Mouse (Mus musculus): ENCODE data around the gene Gm49378. TPM values are rescaled to one million over a fixed set of nuclear protein-coding genes. Genes with fewer than 3 reads are reported as not detected.

Gm49378 gene
- polyA plus RNA-seq, 1 experiment from 2014 or later, result 1.1 TPM

DNA sequence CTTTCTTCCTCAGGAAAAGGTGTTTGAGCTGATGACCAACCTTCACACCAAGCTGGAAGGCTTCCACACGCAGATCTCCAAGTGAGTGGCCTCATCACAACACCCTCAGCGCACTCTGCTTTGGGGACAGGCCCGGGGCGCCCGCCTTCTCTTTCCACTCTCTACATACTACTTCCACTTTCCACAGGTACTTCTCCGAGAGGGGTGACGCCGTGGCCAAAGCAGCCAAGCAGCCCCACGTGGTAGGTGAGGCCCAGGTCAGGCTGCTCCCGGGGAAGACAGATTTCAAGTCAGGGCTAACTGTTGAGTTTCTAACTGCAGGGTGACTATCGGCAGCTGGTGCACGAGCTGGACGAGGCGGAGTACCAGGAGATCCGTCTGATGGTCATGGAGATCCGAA is 57.0 kb downstream of the Gm49378 start:
- WGBS, result 96% methylated on average over 16 of the region's 16 CpGs

DNA sequence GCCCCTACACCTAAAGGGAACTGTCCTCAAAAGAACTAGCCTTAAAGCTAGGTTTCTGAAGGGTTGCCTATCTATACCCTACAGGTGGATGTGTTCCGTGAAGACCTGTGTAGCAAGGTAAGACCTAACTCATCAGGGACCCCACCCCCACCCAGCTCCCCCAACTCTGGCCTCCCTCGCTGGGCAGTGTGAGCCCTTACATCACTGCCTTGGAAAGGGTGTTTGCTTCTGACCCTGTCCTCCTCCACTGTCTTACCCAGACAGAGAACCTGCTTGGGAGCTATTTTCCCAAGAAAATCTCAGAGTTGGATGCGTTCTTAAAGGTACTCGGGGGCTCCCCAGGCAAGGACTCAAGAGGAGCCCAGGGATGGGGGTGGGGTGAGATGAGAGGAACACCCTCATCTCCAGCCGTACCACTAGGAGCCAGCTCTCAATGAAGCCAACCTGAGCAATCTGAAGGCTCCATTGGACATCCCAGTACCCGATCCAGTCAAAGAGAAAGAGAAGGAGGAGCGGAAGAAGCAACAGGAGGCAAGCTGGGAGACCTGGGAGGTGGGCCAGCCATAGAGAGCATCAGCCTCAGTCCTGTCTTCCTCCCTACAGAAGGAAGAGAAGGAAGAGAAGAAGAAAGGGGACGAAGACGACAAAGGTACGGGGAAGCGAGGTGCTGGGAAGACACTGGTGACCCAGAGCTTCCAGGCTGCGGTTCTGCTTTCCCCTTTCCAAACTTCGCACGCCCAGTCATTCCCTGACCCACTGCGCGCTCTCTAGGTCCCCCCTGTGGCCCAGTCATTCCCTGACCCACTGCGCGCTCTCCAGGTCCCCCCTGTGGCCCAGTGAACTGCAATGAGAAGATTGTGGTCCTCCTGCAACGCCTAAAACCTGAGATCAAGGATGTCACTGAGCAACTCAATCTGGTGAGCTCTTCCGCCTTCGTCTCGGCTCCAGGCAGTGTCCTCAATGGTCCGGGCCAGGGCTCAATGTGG is 57.9 kb downstream of the Gm49378 start:
- Histone ChIP-seq H3K36me3 (peaks cover 27% of the 10 kb centered on the region), H3K4me3 (no peak overlapping the region), H3K4me1 (peaks cover 25% of the 10 kb centered on the region), H3K27ac (replicated peaks) (no peak overlapping the region), H3K9me3 (replicated peaks) (no peaks in the 10 kb centered on the region), H3K27me3 (ENCODE audit: low read depth, poor library complexity, severe bottlenecking) (peaks cover 15% of the 10 kb centered on the region)
- DNase-seq (ENCODE audit: low spot score), result no peak
- 83% methylated on average over 23 of the region's 23 CpGs for WGBS

More for the DNA sequence above, 57.0 kb downstream of the Gm49378 start:
- DNase-seq (ENCODE audit: low spot score), result no peak
- Histone ChIP-seq H3K27me3 (ENCODE audit: low read depth, poor library complexity, severe bottlenecking) (peaks cover 17% of the 10 kb centered on the region), H3K27ac (replicated peaks) (no peak overlapping the region), H3K4me1 (peaks cover 30% of the 10 kb centered on the region), H3K36me3 (peaks cover 27% of the 10 kb centered on the region), H3K9me3 (replicated peaks) (no peaks in the 10 kb centered on the region), H3K4me3 (no peak overlapping the region)

Other genes with a start within 250 kb of the Gm49378 start
- gene Dhrs4, start 159.1 kb downstream of the Gm49378 start, polyA plus RNA-seq (2016; fragmentation: Nextera tagmentation; extraction: Ambion mirVana), result 60.9 and 64.5 TPM in 2 replicates
- gene Carmil3, start 147.2 kb downstream of the Gm49378 start, polyA plus RNA-seq (2016; fragmentation: Nextera tagmentation; extraction: Ambion mirVana), result 5.2 and 6.6 TPM in 2 replicates
- gene Cpne6, start 127.5 kb downstream of the Gm49378 start, polyA plus RNA-seq (2016; fragmentation: Nextera tagmentation; extraction: Ambion mirVana), result 0.36 and 0.48 TPM in 2 replicates
- gene Nrl, start 112.9 kb downstream of the Gm49378 start, polyA plus RNA-seq (2016; fragmentation: Nextera tagmentation; extraction: Ambion mirVana), result not detected in 2 replicates
- gene Pck2, start 97.6 kb downstream of the Gm49378 start, polyA plus RNA-seq (2016; fragmentation: Nextera tagmentation; extraction: Ambion mirVana), result 16.5 and 18.5 TPM in 2 replicates
- gene Dcaf11, start 77.9 kb downstream of the Gm49378 start, polyA plus RNA-seq (2016; fragmentation: Nextera tagmentation; extraction: Ambion mirVana), result 78.5 and 90.8 TPM in 2 replicates
- 0.30 TPM in 1 of 2 replicates, not detected in the other for gene A730061H03Rik, start 77.5 kb downstream of the Gm49378 start, polyA plus RNA-seq (2016; fragmentation: Nextera tagmentation; extraction: Ambion mirVana)
- 0.14 and 0.25 TPM in 2 replicates for gene Fitm1, start 62.3 kb downstream of the Gm49378 start, polyA plus RNA-seq (2016; fragmentation: Nextera tagmentation; extraction: Ambion mirVana)
- gene Psme1, start 59.8 kb downstream of the Gm49378 start, polyA plus RNA-seq (2016; fragmentation: Nextera tagmentation; extraction: Ambion mirVana), result 88.7 and 97.9 TPM in 2 replicates
- 7.9 and 8.0 TPM in 2 replicates for gene Emc9, start 52.6 kb downstream of the Gm49378 start, polyA plus RNA-seq (2016; fragmentation: Nextera tagmentation; extraction: Ambion mirVana)
- 171 and 184 TPM in 2 replicates for gene Psme2, start 46.8 kb downstream of the Gm49378 start, polyA plus RNA-seq (2016; fragmentation: Nextera tagmentation; extraction: Ambion mirVana)
- gene Rnf31, start 46.2 kb downstream of the Gm49378 start, polyA plus RNA-seq (2016; fragmentation: Nextera tagmentation; extraction: Ambion mirVana), result 15.4 and 21.0 TPM in 2 replicates
- 6.5 and 6.9 TPM in 2 replicates for gene Irf9, start 34.3 kb downstream of the Gm49378 start, polyA plus RNA-seq (2016; fragmentation: Nextera tagmentation; extraction: Ambion mirVana)
- gene Rec8, start 19.9 kb downstream of the Gm49378 start, polyA plus RNA-seq (2016; fragmentation: Nextera tagmentation; extraction: Ambion mirVana), result 4.1 and 5.5 TPM in 2 replicates
- 94.1 and 100 TPM in 2 replicates for gene Ipo4, start 1.9 kb downstream of the Gm49378 start, polyA plus RNA-seq (2016; fragmentation: Nextera tagmentation; extraction: Ambion mirVana)
- 74.7 and 77.1 TPM in 2 replicates for gene Tm9sf1, start 5.9 kb upstream of the Gm49378 start, polyA plus RNA-seq (2016; fragmentation: Nextera tagmentation; extraction: Ambion mirVana)
- 0.75 and 0.79 TPM in 2 replicates for gene Tssk4, start 12.3 kb upstream of the Gm49378 start, polyA plus RNA-seq (2016; fragmentation: Nextera tagmentation; extraction: Ambion mirVana)
- gene Mdp1, start 22.6 kb upstream of the Gm49378 start, polyA plus RNA-seq (2016; fragmentation: Nextera tagmentation; extraction: Ambion mirVana), result 65.3 and 72.9 TPM in 2 replicates
- gene Gmpr2, start 34.0 kb upstream of the Gm49378 start, polyA plus RNA-seq (2016; fragmentation: Nextera tagmentation; extraction: Ambion mirVana), result 63.5 and 65.0 TPM in 2 replicates
- 610 and 632 TPM in 2 replicates for gene Nedd8, start 34.2 kb upstream of the Gm49378 start, polyA plus RNA-seq (2016; fragmentation: Nextera tagmentation; extraction: Ambion mirVana)
- 70.5 and 74.5 TPM in 2 replicates for gene Tinf2, start 43.9 kb upstream of the Gm49378 start, polyA plus RNA-seq (2016; fragmentation: Nextera tagmentation; extraction: Ambion mirVana)
- gene Tgm1, start 76.0 kb upstream of the Gm49378 start, polyA plus RNA-seq (2016; fragmentation: Nextera tagmentation; extraction: Ambion mirVana), result 0.27 and 0.42 TPM in 2 replicates
- gene Rabggta, start 84.4 kb upstream of the Gm49378 start, polyA plus RNA-seq (2016; fragmentation: Nextera tagmentation; extraction: Ambion mirVana), result 30.1 and 34.4 TPM in 2 replicates
- 67.6 and 71.2 TPM in 2 replicates for gene Dhrs1, start 107.8 kb upstream of the Gm49378 start, polyA plus RNA-seq (2016; fragmentation: Nextera tagmentation; extraction: Ambion mirVana)
- 50.6 and 60.8 TPM in 2 replicates for gene Nop9, start 107.8 kb upstream of the Gm49378 start, polyA plus RNA-seq (2016; fragmentation: Nextera tagmentation; extraction: Ambion mirVana)
- gene Cideb, start 120.6 kb upstream of the Gm49378 start, polyA plus RNA-seq (2016; fragmentation: Nextera tagmentation; extraction: Ambion mirVana), result 0.22 and 0.23 TPM in 2 replicates
- 0.06 and 0.22 TPM in 2 replicates for gene Ltb4r2, start 123.5 kb upstream of the Gm49378 start, polyA plus RNA-seq (2016; fragmentation: Nextera tagmentation; extraction: Ambion mirVana)
- 0.25 and 0.30 TPM in 2 replicates for gene Ltb4r1, start 128.1 kb upstream of the Gm49378 start, polyA plus RNA-seq (2016; fragmentation: Nextera tagmentation; extraction: Ambion mirVana)
- gene Adcy4, start 146.2 kb upstream of the Gm49378 start, polyA plus RNA-seq (2016; fragmentation: Nextera tagmentation; extraction: Ambion mirVana), result 5.4 and 6.5 TPM in 2 replicates
- gene Ripk3, start 151.0 kb upstream of the Gm49378 start, polyA plus RNA-seq (2016; fragmentation: Nextera tagmentation; extraction: Ambion mirVana), result 6.9 and 7.1 TPM in 2 replicates
- 22.0 and 24.6 TPM in 2 replicates for gene Nfatc4, start 185.2 kb upstream of the Gm49378 start, polyA plus RNA-seq (2016; fragmentation: Nextera tagmentation; extraction: Ambion mirVana)
- gene Nynrin, start 216.1 kb upstream of the Gm49378 start, polyA plus RNA-seq (2016; fragmentation: Nextera tagmentation; extraction: Ambion mirVana), result 22.3 and 25.1 TPM in 2 replicates
- gene Cbln3, start 246.5 kb upstream of the Gm49378 start, polyA plus RNA-seq (2016; fragmentation: Nextera tagmentation; extraction: Ambion mirVana), result 0.14 and 0.16 TPM in 2 replicates
- gene Khnyn, start 247.1 kb upstream of the Gm49378 start, polyA plus RNA-seq (2016; fragmentation: Nextera tagmentation; extraction: Ambion mirVana), result 23.2 and 24.7 TPM in 2 replicates